Mouse (Mus musculus): Measurements from ENCODE around the gene Mrpl40. TPM values are rescaled to one million over a fixed set of nuclear protein-coding genes. Genes with fewer than 3 reads are reported as not detected.

Gene Mrpl40
- polyA plus RNA-seq (2012; rRNA removed): 12.4 and 13.9 TPM in 2 replicates

GRCm38 (mm10) chr16:18876442-18877308 is at the start of gene Mrpl40, which contains the start of gene Hira:
Mrpl40 (minus strand) TSS chr16:18876862.
Hira (plus strand) TSS chr16:18877037.
- H3K27me3 ChIP-seq (ENCODE audit: control insufficient read depth, insufficient read depth, low read length): no peaks in the 10 kb centered on the region
- H3K4me1 ChIP-seq (ENCODE audit: control insufficient read depth, insufficient read depth, low read length): peaks cover 6% of the 10 kb centered on the region
- peak within 1 kb of the TSS; percentile 95 for H3K4me3 ChIP-seq (ENCODE audit: control insufficient read depth, low read depth, low read length)
- peak within 1 kb of the TSS; percentile 93 for H3K27ac ChIP-seq (ENCODE audit: control insufficient read depth, insufficient read depth, low read depth, low read length)
- no peak for TF ChIP-seq CTCF (IDR thresholded peaks at IDR 0.05; ENCODE audit: control insufficient read depth, insufficient read depth, insufficient replicate concordance, low read depth, low read length)
- TF ChIP-seq POLR2A (IDR thresholded peaks at IDR 0.05; ENCODE audit: control insufficient read depth, low read depth, low read length): peak; percentile 63
- no peaks in the 10 kb centered on the region; the same call in 1 of the 2 replicates for H3K36me3 ChIP-seq (ENCODE audit: control insufficient read depth, insufficient read depth, low read length)

GRCm38 (mm10) chr16:18921771-18922170 is 45.1 kb upstream of the Mrpl40 start:
- no peak overlapping the region for H3K27ac ChIP-seq (ENCODE audit: control insufficient read depth, insufficient read depth, low read depth, low read length)
- no peaks in the 10 kb centered on the region; the same call in none of the 2 replicates for H3K36me3 ChIP-seq (ENCODE audit: control insufficient read depth, insufficient read depth, low read length)
- TF ChIP-seq POLR2A (IDR thresholded peaks at IDR 0.05; ENCODE audit: control insufficient read depth, low read depth, low read length): no peak
- TF ChIP-seq CTCF (IDR thresholded peaks at IDR 0.05; ENCODE audit: control insufficient read depth, insufficient read depth, insufficient replicate concordance, low read depth, low read length): no peak
- H3K4me3 ChIP-seq (ENCODE audit: control insufficient read depth, low read depth, low read length): no peak overlapping the region
- H3K4me1 ChIP-seq (ENCODE audit: control insufficient read depth, insufficient read depth, low read length): no peaks in the 10 kb centered on the region
- no peaks in the 10 kb centered on the region for H3K27me3 ChIP-seq (ENCODE audit: control insufficient read depth, insufficient read depth, low read length)

GRCm38 (mm10) chr16:18916064-18916463 is 39.4 kb upstream of the Mrpl40 start:
- no peaks in the 10 kb centered on the region for H3K27me3 ChIP-seq (ENCODE audit: control insufficient read depth, insufficient read depth, low read length)
- H3K4me1 ChIP-seq (ENCODE audit: control insufficient read depth, insufficient read depth, low read length): no peaks in the 10 kb centered on the region
- H3K27ac ChIP-seq (ENCODE audit: control insufficient read depth, insufficient read depth, low read depth, low read length): no peak overlapping the region
- H3K4me3 ChIP-seq (ENCODE audit: control insufficient read depth, low read depth, low read length): no peak overlapping the region
- H3K36me3 ChIP-seq (ENCODE audit: control insufficient read depth, insufficient read depth, low read length): no peaks in the 10 kb centered on the region; the same call in 1 of the 2 replicates
- TF ChIP-seq CTCF (IDR thresholded peaks at IDR 0.05; ENCODE audit: control insufficient read depth, insufficient read depth, insufficient replicate concordance, low read depth, low read length): no peak
- no peak for TF ChIP-seq POLR2A (IDR thresholded peaks at IDR 0.05; ENCODE audit: control insufficient read depth, low read depth, low read length)

GRCm38 (mm10) chr16:18905648-18906047 is 29.0 kb upstream of the Mrpl40 start:
- no peaks in the 10 kb centered on the region for H3K4me1 ChIP-seq (ENCODE audit: control insufficient read depth, insufficient read depth, low read length)
- no peaks in the 10 kb centered on the region for H3K36me3 ChIP-seq (ENCODE audit: control insufficient read depth, insufficient read depth, low read length)
- no peak overlapping the region for H3K4me3 ChIP-seq (ENCODE audit: control insufficient read depth, low read depth, low read length)
- H3K27me3 ChIP-seq (ENCODE audit: control insufficient read depth, insufficient read depth, low read length): no peaks in the 10 kb centered on the region
- TF ChIP-seq CTCF (IDR thresholded peaks at IDR 0.05; ENCODE audit: control insufficient read depth, insufficient read depth, insufficient replicate concordance, low read depth, low read length): no peak
- no peak for TF ChIP-seq POLR2A (IDR thresholded peaks at IDR 0.05; ENCODE audit: control insufficient read depth, low read depth, low read length)
- H3K27ac ChIP-seq (ENCODE audit: control insufficient read depth, insufficient read depth, low read depth, low read length): no peak overlapping the region

DNA sequence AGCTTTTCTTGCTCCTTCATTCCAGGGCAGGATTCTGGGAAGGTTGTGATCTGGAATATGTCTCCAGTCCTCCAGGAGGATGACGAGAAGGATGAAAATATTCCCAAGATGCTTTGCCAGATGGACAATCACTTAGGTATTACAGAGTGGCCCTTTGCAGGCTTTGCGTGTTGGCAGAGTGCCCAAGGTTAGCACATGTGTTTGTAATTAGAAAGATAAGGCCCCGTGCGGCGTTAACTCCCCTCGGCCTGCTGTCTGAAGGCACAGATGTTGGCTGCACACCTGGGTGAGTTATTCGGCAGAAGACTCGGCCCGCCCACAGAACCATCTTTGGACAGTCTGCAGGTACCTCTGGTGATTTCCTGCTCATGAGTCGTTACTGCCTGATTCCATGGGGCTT is 19.8 kb upstream of the Mrpl40 start:
- Histone ChIP-seq H3K27ac (ENCODE audit: control insufficient read depth, insufficient read depth, low read depth, low read length) (no peak overlapping the region), H3K36me3 (ENCODE audit: control insufficient read depth, insufficient read depth, low read length) (peaks cover 1% of the 10 kb centered on the region; the same call in 1 of the 2 replicates), H3K4me1 (ENCODE audit: control insufficient read depth, insufficient read depth, low read length) (no peaks in the 10 kb centered on the region), H3K4me3 (ENCODE audit: control insufficient read depth, low read depth, low read length) (no peak overlapping the region), H3K27me3 (ENCODE audit: control insufficient read depth, insufficient read depth, low read length) (no peaks in the 10 kb centered on the region)
- TF ChIP-seq CTCF (IDR thresholded peaks at IDR 0.05; ENCODE audit: control insufficient read depth, insufficient read depth, insufficient replicate concordance, low read depth, low read length) (no peak), POLR2A (IDR thresholded peaks at IDR 0.05; ENCODE audit: control insufficient read depth, low read depth, low read length) (no peak)

- Histone ChIP-seq H3K36me3 (ENCODE audit: control insufficient read depth, insufficient read depth, low read length) (peaks cover 1% of the 10 kb centered on the region; the same call in 1 of the 2 replicates), H3K27me3 (ENCODE audit: control insufficient read depth, insufficient read depth, low read length) (no peaks in the 10 kb centered on the region), H3K27ac (ENCODE audit: control insufficient read depth, insufficient read depth, low read depth, low read length) (no peak overlapping the region), H3K4me1 (ENCODE audit: control insufficient read depth, insufficient read depth, low read length) (no peaks in the 10 kb centered on the region), H3K4me3 (ENCODE audit: control insufficient read depth, low read depth, low read length) (no peak overlapping the region)
- TF ChIP-seq POLR2A (IDR thresholded peaks at IDR 0.05; ENCODE audit: control insufficient read depth, low read depth, low read length): no peak
These were observed 18.6 kb upstream of the Mrpl40 start for GRCm38 (mm10) chr16:18895249-18895648.

- no peaks in the 10 kb centered on the region for H3K27me3 ChIP-seq (ENCODE audit: control insufficient read depth, insufficient read depth, low read length)
- no peak overlapping the region for H3K27ac ChIP-seq (ENCODE audit: control insufficient read depth, insufficient read depth, low read depth, low read length)
- no peak for TF ChIP-seq POLR2A (IDR thresholded peaks at IDR 0.05; ENCODE audit: control insufficient read depth, low read depth, low read length)
- no peak overlapping the region for H3K4me3 ChIP-seq (ENCODE audit: control insufficient read depth, low read depth, low read length)
- H3K4me1 ChIP-seq (ENCODE audit: control insufficient read depth, insufficient read depth, low read length): no peaks in the 10 kb centered on the region
- H3K36me3 ChIP-seq (ENCODE audit: control insufficient read depth, insufficient read depth, low read length): peaks cover 1% of the 10 kb centered on the region; the same call in 1 of the 2 replicates
These were observed 17.2 kb upstream of the Mrpl40 start for GRCm38 (mm10) chr16:18893840-18894372.
